Mouse (Mus musculus) cortical plate, adult 2 months (tissue): Measurements from ENCODE around the gene Wnt10b. TPM values are rescaled to one million over a fixed set of nuclear protein-coding genes. Genes with fewer than 3 reads are reported as not detected.

Source experiments
- H3K27ac ChIP-seq: fragments of 200-500 bp; 2 replicates; pipeline ENCODE4 v1.5.1; 2012; ENCODE audit warnings: low read length, control low read depth, inconsistent platforms; ENCODE audit not compliant: insufficient read depth
- H3K4me1 ChIP-seq: fragments of 200-500 bp; 2 replicates; pipeline ENCODE4 v1.6.1; 2011; ENCODE audit warnings: low read length; ENCODE audit not compliant: control insufficient read depth, insufficient read depth
- H3K4me3 ChIP-seq: fragments of 200-500 bp; 2 replicates; pipeline ENCODE4 v1.5.1; 2011; ENCODE audit warnings: mild to moderate bottlenecking, low read length, control low read depth; ENCODE audit not compliant: insufficient read depth
- CTCF ChIP-seq: fragments of 200-500 bp; IDR thresholded peaks from 2 replicates; pipeline ENCODE4 v1.5.1; 2011; ENCODE audit warnings: mild to moderate bottlenecking, control low read depth, low read length; ENCODE audit not compliant: insufficient read depth; ENCODE audit errors: extremely low read depth
- POLR2A ChIP-seq: fragments of 200-500 bp; IDR thresholded peaks from 2 replicates; pipeline ENCODE4 v1.6.1; 2011; ENCODE audit warnings: mild to moderate bottlenecking, low read length, control low read depth; ENCODE audit not compliant: insufficient read depth; ENCODE audit errors: extremely low read depth
- polyA plus RNA-seq: library from polyadenylated mRNA; depleted of rRNA; stranded (reverse); fragments of >200 nt; gene quantifications from 2 replicates; pipeline ENCODE4 v1.2.3, GENCODE M21; 2012

Gene Wnt10b
- polyA plus RNA-seq, 1 experiment: 3.1 TPM

DNA sequence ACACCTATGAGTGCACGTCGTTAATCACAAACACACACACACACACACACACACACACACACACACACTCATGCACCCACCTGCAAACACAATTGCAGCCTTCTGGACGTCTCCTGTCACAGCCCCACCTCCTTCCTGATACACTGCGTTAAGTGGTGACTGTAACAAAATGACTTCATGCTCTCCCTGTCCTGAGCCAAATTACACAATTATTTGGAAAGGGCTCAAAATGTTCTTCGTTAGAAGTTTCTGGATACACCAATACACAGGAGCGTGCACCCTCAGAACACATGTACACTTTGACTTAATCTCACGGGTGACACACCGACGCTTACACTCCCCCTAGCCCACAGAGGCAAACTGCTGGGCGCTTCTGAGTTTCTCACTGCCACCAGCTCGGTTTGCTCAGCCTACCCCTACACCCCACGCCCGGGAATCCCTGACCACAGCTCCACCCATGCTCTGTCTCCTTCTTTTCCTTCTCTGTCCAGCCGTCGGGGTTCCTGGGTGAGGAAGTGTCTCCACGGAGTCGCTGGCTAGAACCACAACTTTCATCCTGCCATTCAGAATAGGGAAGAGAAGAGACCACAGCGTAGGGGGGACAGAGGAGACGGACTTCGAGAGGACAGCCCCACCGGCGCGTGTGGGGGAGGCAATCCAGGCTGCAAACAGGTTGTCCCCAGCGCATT is 11.2 kb upstream of the Wnt10b start:
- Histone ChIP-seq H3K4me1 (no peaks in the 10 kb centered on the region), H3K4me3 (no peak overlapping the region), H3K27ac (no peak overlapping the region)
- TF ChIP-seq CTCF (no peak), POLR2A (no peak)

DNA sequence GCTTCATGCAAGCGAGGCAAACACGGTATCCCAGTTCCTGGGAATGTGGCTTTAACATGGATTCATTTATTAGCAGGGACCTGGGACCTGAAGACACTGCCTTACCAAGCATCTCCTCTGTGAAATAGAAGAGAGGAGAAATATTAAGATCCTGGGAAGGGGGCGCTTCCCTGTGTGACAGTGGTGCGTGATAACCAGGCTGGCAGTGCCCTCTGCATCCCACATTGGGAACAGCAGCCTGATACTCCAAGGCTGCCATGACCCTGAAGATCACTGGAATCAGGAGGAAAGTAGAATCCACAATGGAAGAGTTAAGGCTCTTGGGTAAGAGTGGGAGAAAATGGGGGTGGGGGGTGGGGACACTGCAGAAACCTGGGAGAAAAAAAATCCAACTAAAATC is 10.0 kb upstream of the Wnt10b start:
- Histone ChIP-seq H3K27ac (no peak overlapping the region), H3K4me1 (no peaks in the 10 kb centered on the region), H3K4me3 (no peak overlapping the region)
- no peak for TF ChIP-seq POLR2A
- TF ChIP-seq CTCF: peak; percentile 70

DNA sequence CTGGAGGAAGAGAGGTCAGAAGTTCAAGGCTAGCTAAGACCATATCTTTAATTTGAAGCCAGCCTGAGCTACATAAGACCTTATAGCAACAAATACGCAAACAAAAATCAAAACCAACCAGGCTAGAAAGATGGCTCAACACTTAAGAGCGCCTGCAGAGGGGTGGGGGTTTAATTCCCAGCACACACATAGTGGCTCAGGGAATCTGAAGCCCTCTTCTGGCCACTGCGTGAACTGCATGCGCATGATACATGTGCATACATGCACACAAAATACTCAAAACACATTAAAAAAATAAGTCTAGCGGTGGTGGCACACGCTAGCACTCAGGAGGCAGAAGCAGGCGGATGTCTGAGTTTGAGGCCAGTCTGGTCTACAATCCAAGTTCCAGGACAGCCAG is 7.8 kb upstream of the Wnt10b start:
- no peak overlapping the region for H3K27ac ChIP-seq
- H3K4me1 ChIP-seq: no peaks in the 10 kb centered on the region
- TF ChIP-seq POLR2A (no peak), CTCF (peak; percentile 32; the same call in 1 of the 2 replicates)
- no peak overlapping the region for H3K4me3 ChIP-seq

DNA sequence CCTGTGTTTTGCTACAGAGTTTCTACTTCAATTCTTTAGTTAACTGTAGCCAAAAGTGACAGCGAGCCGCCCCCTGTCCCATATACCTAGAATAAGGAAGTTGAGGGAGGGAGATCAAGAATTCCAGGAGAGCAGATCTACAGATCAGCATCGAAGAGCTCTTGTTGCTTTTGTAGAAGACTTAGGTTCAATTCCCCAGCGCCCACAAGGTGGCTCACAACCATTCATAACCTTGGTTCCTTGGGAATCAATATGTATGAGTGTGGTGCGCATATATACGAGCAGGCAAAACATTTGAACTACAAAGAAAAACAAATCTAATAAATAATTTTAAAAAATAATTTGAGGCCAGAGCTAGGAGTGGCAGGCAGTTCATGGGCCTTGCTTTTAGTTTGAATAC is 3.2 kb upstream of the Wnt10b start:
- no peak overlapping the region for H3K27ac ChIP-seq
- TF ChIP-seq POLR2A: no peak
- TF ChIP-seq CTCF: 0 out of 2 replicates have a peak, but pooled peaks have one; percentile 1
- no peak overlapping the region for H3K4me3 ChIP-seq
- H3K4me1 ChIP-seq: no peaks in the 10 kb centered on the region

DNA sequence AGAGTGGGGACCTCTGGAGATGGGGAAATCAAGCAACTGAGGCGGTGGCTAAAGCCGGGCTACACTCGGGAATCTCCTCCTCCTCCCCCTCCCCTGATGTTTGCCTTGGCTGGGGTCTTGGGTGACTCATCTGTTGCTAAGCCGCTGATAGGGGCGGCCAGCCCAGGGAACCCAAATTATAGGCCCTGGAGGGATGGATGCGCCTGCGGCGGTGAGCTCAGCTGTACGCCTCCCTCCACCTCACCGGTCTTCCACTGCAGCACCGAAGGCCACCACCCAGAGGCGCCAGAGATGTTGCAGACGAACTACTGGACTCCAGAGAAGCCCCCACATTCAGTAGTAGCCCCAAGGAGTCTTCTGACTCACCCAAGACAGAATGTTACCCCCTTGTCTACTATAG is 2.6 kb upstream of the Wnt10b start:
- Histone ChIP-seq H3K27ac (no peak overlapping the region), H3K4me1 (no peaks in the 10 kb centered on the region), H3K4me3 (no peak overlapping the region)
- no peak for TF ChIP-seq CTCF

DNA sequence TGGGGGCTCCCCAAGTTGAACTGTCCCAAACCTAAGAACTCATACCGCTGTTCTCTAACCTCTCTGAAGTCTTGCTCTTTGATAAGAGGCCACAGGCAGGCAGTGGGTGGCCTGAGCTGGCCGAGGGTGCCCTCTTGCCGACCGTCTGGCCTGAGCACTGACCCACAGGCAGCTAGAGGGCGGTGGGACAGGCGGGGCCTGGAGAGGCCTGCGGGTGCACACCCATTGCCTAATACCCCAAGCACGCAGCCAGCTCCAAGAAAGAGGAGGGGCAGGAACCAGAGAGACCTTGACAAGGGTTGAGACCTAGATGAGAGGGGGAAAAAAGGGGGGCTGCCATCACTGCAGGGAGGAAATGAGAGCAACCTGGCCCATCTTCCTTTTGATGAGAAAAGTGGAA is 2.1 kb upstream of the Wnt10b start:
- no peak for TF ChIP-seq CTCF
- TF ChIP-seq POLR2A: no peak
- Histone ChIP-seq H3K4me1 (no peaks in the 10 kb centered on the region), H3K27ac (no peak overlapping the region), H3K4me3 (no peak overlapping the region)

DNA sequence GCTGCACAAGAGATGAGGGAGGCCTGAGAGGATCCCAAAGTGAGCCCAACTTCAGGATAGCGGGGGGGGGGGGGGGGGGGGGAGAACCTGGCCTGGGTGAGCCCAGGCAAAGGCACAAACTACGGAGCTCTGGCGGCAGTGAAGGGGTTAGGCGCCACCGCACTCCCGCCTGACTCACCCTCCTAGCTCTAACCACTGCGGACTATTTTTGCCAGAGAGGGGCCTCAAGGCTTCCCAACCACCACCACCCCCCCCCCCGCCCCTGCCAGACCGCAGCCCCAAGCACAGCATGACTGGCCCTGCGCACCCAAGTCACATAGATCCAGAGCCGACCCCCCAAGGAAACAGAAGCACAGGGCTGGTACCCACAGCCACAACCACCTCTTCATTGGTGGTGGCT is 856 bp upstream of the Wnt10b start:
- no peaks in the 10 kb centered on the region for H3K4me1 ChIP-seq
- TF ChIP-seq POLR2A (no peak), CTCF (no peak)
- H3K4me3 ChIP-seq: no peak overlapping the region
- no peak overlapping the region for H3K27ac ChIP-seq

DNA sequence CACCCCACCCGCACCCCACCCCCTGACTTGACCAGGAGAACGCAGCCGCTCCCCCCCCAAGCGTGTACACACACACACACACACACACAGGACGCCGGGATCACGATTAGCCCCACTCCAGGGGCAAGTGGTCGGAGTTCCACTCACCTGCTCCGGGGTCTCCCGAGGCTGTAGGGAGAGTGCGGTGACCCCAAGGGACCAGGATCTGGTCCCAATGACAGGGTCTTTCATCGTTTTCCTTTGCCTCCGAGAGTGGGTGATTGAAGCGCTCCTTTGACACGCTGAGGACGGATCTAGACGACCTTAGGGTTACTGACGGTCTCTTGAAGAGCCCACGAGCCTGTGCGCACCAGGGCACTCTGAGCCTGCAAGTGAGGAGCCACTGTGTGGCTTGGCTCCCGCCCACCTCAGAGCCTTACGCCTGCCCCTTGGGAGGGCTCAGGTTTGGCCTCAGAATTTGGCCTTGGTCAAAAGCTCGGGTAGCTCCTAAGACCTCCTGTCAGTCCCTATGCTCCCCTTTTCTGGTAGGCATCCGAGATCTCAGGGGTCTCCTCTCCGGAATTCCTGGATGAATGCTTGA is 331 bp upstream of the Wnt10b start:
- no peak for TF ChIP-seq CTCF
- no peak for TF ChIP-seq POLR2A
- Histone ChIP-seq H3K4me3 (no peak overlapping the region), H3K4me1 (no peaks in the 10 kb centered on the region), H3K27ac (no peak overlapping the region)

DNA sequence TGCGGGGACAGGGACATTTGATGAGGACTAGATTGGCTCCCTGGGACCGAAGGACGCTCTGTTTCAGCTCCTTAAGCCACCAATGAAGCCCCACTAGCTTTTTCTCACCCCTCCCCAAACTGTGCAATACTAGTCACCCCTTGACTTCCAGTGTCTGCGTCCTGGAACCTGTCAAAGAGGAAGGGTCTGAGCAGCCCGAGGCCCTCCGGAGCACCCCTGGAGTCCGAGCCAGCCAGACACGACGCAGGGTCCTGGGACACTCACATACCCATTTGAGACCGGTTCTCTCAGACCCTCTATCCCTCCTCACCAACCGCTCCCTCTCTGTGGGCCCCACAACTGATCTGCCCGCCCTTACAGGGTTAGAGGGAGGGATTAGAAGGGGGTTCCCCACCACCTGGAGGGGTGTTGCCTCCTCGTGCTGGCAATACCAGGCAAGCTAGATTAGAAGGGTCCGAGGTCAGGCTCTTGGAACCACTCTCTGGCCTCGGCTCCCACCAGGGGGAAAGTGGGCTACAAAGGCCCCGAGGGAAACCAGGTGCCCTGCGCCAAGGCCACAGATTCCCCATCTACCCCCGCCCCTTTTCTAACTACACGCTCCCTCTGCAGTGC is 839 bp downstream of the Wnt10b start:
- Histone ChIP-seq H3K4me3 (no peak overlapping the region), H3K4me1 (peaks cover 5% of the 10 kb centered on the region), H3K27ac (no peak overlapping the region)
- TF ChIP-seq CTCF (no peak), POLR2A (no peak)
